Mouse (Mus musculus): ENCODE data around the gene Fgfr2. TPM values are rescaled to one million over a fixed set of nuclear protein-coding genes. Genes with fewer than 3 reads are reported as not detected.

Gene Fgfr2
- total and polyA plus RNA-seq, 2 experiments from 2014 or later: 12.1 to 32.6 TPM

DNA sequence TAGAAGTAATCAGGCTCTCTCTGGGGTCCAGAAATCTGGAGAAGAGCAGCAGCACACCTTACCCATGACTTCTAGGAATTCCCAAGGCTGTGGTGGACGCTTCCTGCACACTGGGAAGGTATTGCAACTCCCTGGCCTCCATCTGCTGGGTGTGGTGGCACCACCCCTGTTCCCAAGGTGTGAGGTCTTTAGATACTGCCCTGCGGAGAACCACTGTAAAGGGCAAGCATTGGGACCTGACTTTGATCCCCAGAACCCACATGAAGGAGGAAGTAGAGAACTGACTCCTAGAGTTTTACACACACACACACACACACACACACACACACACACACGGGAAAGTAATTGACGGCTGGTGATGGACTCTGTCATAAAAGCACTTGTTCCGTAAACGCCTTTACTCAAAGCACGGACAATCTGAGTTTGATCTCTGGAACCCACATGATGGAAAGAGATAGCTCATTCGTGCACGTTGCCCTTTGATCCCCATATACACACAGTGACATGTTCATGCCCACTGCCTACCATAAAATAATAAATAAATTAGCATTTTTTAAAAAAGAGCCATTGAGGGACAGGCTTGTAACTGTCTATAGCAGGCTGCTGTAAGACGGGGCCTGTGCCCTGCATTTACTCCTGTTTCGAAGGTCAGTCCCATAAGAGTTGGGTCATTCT, 478.4 kb downstream of the Fgfr2 start:
- DNase-seq (ENCODE audit: low spot score) (no peak), ATAC-seq (ENCODE audit: low FRiP score) (no peak)
- H3K9me3 ChIP-seq (ENCODE audit: low read length): no peaks in the 10 kb centered on the region
- 86% methylated on average over 11 of the region's 11 CpGs for WGBS
- H3K4me2 ChIP-seq (ENCODE audit: low read depth, low read length, poor library complexity, severe bottlenecking): no peak overlapping the region
- no peak overlapping the region for H3K27ac ChIP-seq (ENCODE audit: low read depth, low read length)
- no peak for TF ChIP-seq CTCF (IDR thresholded peaks at IDR 0.05)
- H3K27me3 ChIP-seq (ENCODE audit: insufficient read depth, low read length): no peaks in the 10 kb centered on the region; the same call in 1 of the 2 replicates
- H3K4me3 ChIP-seq (ENCODE audit: low read depth, low read length): no peak overlapping the region
- no peak overlapping the region for H3K9ac ChIP-seq (replicated peaks; ENCODE audit: low read length, poor library complexity, severe bottlenecking)
- H3K36me3 ChIP-seq (ENCODE audit: insufficient read depth, low read length): peaks cover 4% of the 10 kb centered on the region; the same call in 1 of the 2 replicates
- no peaks in the 10 kb centered on the region for H3K4me1 ChIP-seq (ENCODE audit: insufficient read depth, low read length)

DNA sequence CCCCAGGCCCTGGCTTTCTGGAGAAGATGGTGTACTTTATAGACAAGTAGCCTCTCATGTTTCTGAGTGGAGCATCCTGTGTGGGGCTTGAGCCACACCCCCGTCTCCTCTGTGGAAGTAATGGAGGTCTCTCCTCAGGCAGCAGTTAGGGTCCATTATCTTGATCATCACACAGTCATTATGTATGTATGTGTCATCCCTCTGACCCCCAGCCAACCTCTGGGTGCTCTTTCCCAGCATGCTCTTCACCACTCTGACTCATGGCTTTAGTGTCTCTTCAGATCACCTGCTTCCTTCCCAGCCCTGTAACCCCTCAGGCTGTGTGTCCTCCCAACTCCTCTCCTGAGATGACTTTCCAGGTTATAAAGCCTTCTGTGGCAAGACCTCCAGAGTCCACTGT, 481.5 kb downstream of the Fgfr2 start:
- no peak overlapping the region for H3K27ac ChIP-seq (ENCODE audit: low read depth, low read length)
- no peak overlapping the region for H3K9ac ChIP-seq (replicated peaks; ENCODE audit: low read length, poor library complexity, severe bottlenecking)
- no peak for TF ChIP-seq CTCF (IDR thresholded peaks at IDR 0.05)
- H3K4me2 ChIP-seq (ENCODE audit: low read depth, low read length, poor library complexity, severe bottlenecking): no peak overlapping the region
- peaks cover 4% of the 10 kb centered on the region; the same call in 1 of the 2 replicates for H3K36me3 ChIP-seq (ENCODE audit: insufficient read depth, low read length)
- no peak for DNase-seq (ENCODE audit: low spot score)
- no peak overlapping the region for H3K4me3 ChIP-seq (ENCODE audit: low read depth, low read length)
- no peaks in the 10 kb centered on the region; the same call in 1 of the 2 replicates for H3K27me3 ChIP-seq (ENCODE audit: insufficient read depth, low read length)
- no peaks in the 10 kb centered on the region for H3K4me1 ChIP-seq (ENCODE audit: insufficient read depth, low read length)
- H3K9me3 ChIP-seq (ENCODE audit: low read length): no peaks in the 10 kb centered on the region
- 88% methylated on average over 1 of the region's 1 CpGs for WGBS
- no peak for ATAC-seq (ENCODE audit: low FRiP score)

DNA sequence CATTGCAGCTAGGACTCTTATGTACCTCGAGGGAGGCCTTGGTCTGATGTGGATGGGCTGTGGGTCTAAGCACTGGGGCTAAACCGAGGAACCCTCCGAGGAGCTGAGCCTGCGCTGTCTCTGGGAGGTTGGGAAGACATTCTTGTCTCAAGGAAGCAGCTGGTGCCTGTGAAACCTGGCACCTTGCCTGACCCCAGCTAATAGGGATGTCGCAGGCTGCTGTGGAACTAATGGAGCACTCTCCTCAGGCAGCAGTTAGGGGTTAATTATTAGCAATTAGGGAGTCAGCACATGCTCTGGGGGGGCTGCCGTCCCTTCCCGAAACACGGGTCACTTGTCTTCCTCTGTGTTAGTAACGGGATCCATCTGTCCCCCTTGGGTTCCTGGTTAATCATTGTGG, 482.2 kb downstream of the Fgfr2 start:
- no peaks in the 10 kb centered on the region for H3K4me1 ChIP-seq (ENCODE audit: insufficient read depth, low read length)
- peaks cover 4% of the 10 kb centered on the region; the same call in 1 of the 2 replicates for H3K36me3 ChIP-seq (ENCODE audit: insufficient read depth, low read length)
- H3K4me3 ChIP-seq (ENCODE audit: low read depth, low read length): no peak overlapping the region
- WGBS: 54% methylated on average over 9 of the region's 9 CpGs
- TF ChIP-seq CTCF (IDR thresholded peaks at IDR 0.05): no peak
- H3K27me3 ChIP-seq (ENCODE audit: insufficient read depth, low read length): no peaks in the 10 kb centered on the region; the same call in 1 of the 2 replicates
- ATAC-seq (ENCODE audit: low FRiP score) (no peak), DNase-seq (ENCODE audit: low spot score) (peak; percentile 72)
- no peak overlapping the region for H3K9ac ChIP-seq (replicated peaks; ENCODE audit: low read length, poor library complexity, severe bottlenecking)
- H3K4me2 ChIP-seq (ENCODE audit: low read depth, low read length, poor library complexity, severe bottlenecking): no peak overlapping the region
- H3K9me3 ChIP-seq (ENCODE audit: low read length): no peaks in the 10 kb centered on the region
- no peak overlapping the region for H3K27ac ChIP-seq (ENCODE audit: low read depth, low read length)

DNA sequence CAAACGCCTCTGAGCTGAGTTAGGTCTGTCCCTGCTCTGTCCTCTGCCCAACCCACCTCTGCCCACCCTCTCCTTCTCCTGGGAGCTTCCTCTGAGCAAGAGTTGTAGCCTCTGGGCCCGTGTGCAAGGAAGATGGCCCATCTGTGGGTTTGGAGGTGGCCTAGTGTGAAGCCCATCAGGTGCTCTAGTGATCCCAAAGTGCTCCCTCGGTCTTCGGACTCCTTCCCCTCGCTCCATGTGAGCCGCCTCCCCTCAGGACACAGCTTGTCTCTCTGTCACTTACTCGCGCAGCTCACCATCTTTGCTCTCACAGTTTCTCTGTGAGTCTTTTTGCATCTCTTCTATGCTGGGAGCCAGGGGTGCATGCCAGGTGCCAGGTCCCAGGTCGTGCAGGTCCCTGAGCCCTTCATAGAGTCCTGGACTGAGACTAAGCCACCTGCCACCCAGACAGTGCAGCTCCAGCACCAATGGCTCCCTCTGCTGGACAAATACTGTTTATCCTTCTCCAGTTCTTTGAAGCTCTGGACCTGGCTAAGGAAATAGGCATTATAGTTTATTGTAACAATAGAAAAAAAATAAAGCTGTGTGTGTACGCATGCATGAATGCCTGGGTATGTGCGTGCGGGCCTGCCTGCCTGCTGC, 484.6 kb downstream of the Fgfr2 start:
- ATAC-seq (ENCODE audit: low FRiP score) (no peak), DNase-seq (ENCODE audit: low spot score) (peak; percentile 83)
- Histone ChIP-seq H3K9ac (replicated peaks; ENCODE audit: low read length, poor library complexity, severe bottlenecking) (no peak overlapping the region), H3K4me2 (ENCODE audit: low read depth, low read length, poor library complexity, severe bottlenecking) (no peak overlapping the region), H3K4me3 (ENCODE audit: low read depth, low read length) (no peak overlapping the region), H3K27ac (ENCODE audit: low read depth, low read length) (no peak overlapping the region), H3K4me1 (ENCODE audit: insufficient read depth, low read length) (no peaks in the 10 kb centered on the region), H3K9me3 (ENCODE audit: low read length) (no peaks in the 10 kb centered on the region), H3K36me3 (ENCODE audit: insufficient read depth, low read length) (peaks cover 7% of the 10 kb centered on the region; the same call in 1 of the 2 replicates), H3K27me3 (ENCODE audit: insufficient read depth, low read length) (no peaks in the 10 kb centered on the region; the same call in 1 of the 2 replicates)
- peak; percentile 87 for TF ChIP-seq CTCF (IDR thresholded peaks at IDR 0.05)
- WGBS: 64% methylated on average over 12 of the region's 12 CpGs

DNA sequence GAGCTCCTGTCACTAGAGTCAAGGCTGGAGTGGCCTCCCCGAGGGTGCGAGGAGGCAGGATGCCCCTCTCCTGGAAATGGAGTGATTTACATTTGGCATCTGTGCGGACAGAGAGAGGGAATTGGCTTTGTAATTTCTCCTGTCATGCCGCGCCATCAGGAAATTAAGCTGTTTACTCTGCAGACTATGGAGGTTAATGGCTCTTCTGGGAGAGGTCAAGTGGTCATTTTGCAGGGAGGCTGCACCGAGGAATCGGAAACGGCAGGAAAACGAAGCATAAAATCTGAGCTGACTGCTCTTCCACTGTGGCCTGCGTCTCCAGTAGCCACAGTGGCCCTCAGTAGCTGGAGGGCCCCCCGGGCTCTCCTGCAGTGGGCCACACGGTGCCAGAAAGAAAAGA, 485.9 kb downstream of the Fgfr2 start:
- no peak overlapping the region for H3K9ac ChIP-seq (replicated peaks; ENCODE audit: low read length, poor library complexity, severe bottlenecking)
- no peak for TF ChIP-seq CTCF (IDR thresholded peaks at IDR 0.05)
- no peak overlapping the region for H3K27ac ChIP-seq (ENCODE audit: low read depth, low read length)
- DNase-seq (ENCODE audit: low spot score): no peak
- WGBS: 21% methylated on average over 12 of the region's 12 CpGs
- H3K27me3 ChIP-seq (ENCODE audit: insufficient read depth, low read length): no peaks in the 10 kb centered on the region; the same call in 1 of the 2 replicates
- H3K9me3 ChIP-seq (ENCODE audit: low read length): no peaks in the 10 kb centered on the region
- no peak for ATAC-seq (ENCODE audit: low FRiP score)
- H3K4me1 ChIP-seq (ENCODE audit: insufficient read depth, low read length): no peaks in the 10 kb centered on the region
- H3K4me3 ChIP-seq (ENCODE audit: low read depth, low read length): no peak overlapping the region
- H3K4me2 ChIP-seq (ENCODE audit: low read depth, low read length, poor library complexity, severe bottlenecking): no peak overlapping the region
- H3K36me3 ChIP-seq (ENCODE audit: insufficient read depth, low read length): 0 out of 2 replicates have a peak, but pooled peaks cover 3% of the 10 kb centered on the region

DNA sequence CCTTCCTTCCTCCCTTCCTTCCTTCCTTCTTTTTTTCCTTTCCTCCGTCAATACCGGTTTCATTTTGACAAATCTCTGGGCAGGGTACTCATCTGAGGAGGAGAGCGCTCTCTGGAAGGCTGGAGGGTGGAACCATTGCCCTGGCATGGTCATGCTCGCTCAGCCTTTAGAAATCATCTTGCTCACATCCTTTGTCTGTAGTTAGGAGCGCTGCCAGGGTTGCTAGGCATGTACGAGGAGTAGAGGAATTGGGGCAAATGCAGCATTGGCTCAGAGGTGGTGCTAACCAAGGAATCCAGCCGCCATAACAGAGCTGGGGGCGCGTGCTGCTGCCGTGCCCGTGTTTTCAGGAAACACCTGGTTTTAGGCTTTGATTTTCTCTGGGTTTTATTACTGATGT, 491.8 kb downstream of the Fgfr2 start:
- WGBS: 64% methylated on average over 11 of the region's 11 CpGs
- Histone ChIP-seq H3K4me3 (ENCODE audit: low read depth, low read length) (no peak overlapping the region), H3K9me3 (ENCODE audit: low read length) (no peaks in the 10 kb centered on the region), H3K9ac (replicated peaks; ENCODE audit: low read length, poor library complexity, severe bottlenecking) (no peak overlapping the region), H3K36me3 (ENCODE audit: insufficient read depth, low read length) (0 out of 2 replicates have a peak, but pooled peaks cover 3% of the 10 kb centered on the region), H3K4me2 (ENCODE audit: low read depth, low read length, poor library complexity, severe bottlenecking) (no peak overlapping the region), H3K27me3 (ENCODE audit: insufficient read depth, low read length) (no peaks in the 10 kb centered on the region), H3K4me1 (ENCODE audit: insufficient read depth, low read length) (no peaks in the 10 kb centered on the region), H3K27ac (ENCODE audit: low read depth, low read length) (no peak overlapping the region)
- TF ChIP-seq CTCF (IDR thresholded peaks at IDR 0.05): no peak
- peak; percentile 65 for ATAC-seq (ENCODE audit: low FRiP score)
- DNase-seq (ENCODE audit: low spot score): peak; percentile 84

Measured in midbrain, postnatal 0 days (tissue).